Comparison of ENCODE assay signal across 16 mouse cellular contexts in genomic region chr17:80346591-80347125, GRCm38 (mm10). TPM values are rescaled to one million over a fixed set of nuclear protein-coding genes. Genes with fewer than 3 reads are reported as not detected.
DNase-seq lines count a peak whose midpoint lies in the region; ATAC-seq and TF ChIP-seq lines count a peak whose summit lies in the region.
"Had no signal": no experiment of that assay in that cellular context is flagged by ENCODE, and none has a peak within 500 bp of the region (broad histone marks: within the 10 kb centered on the region; RNA-seq: fewer than 3 reads in every experiment).

No protein-coding gene starts in this region.

- no peak for ATAC-seq in kidney, embryonic 15.5 days (replicated peaks; ENCODE audit: low FRiP score)
- ATAC-seq in embryonic facial prominence, embryonic 11.5 days (replicated peaks; ENCODE audit: insufficient number of reproducible peaks, low FRiP score, low TSS enrichment, low read depth), result no peak
- no peak for ATAC-seq in limb, embryonic 12.5 days (ENCODE audit: insufficient number of reproducible peaks, insufficient read depth, low FRiP score, low TSS enrichment, low read depth)
- ATAC-seq: liver, embryonic 12.5 days had no signal

- WGBS in kidney, embryonic 15.5 days, result 32% methylated on average over 11 of the region's 11 CpGs
- WGBS in embryonic facial prominence, embryonic 11.5 days, result 34% methylated on average over 11 of the region's 11 CpGs
- 72% methylated on average over 11 of the region's 11 CpGs for WGBS in limb, embryonic 12.5 days

- H3K4me3 ChIP-seq in kidney, embryonic 15.5 days (replicated peaks), result no peak overlapping the region
- no peak overlapping the region for H3K4me3 ChIP-seq in embryonic facial prominence, embryonic 11.5 days (ENCODE audit: low read depth, low read length)
- no peak overlapping the region for H3K4me3 ChIP-seq in limb, embryonic 12.5 days (replicated peaks)
- H3K4me3 ChIP-seq: liver, embryonic 12.5 days; megakaryocyte, embryonic 14.5 days had no signal

- no peak overlapping the region for H3K9ac ChIP-seq in kidney, embryonic 15.5 days
- H3K9ac ChIP-seq in embryonic facial prominence, embryonic 11.5 days (replicated peaks; ENCODE audit: low read length), result no peak overlapping the region
- no peak overlapping the region for H3K9ac ChIP-seq in limb, embryonic 12.5 days (replicated peaks)
- H3K9ac ChIP-seq: hindbrain, embryonic 14.5 days; liver, embryonic 12.5 days had no signal

- H3K27ac ChIP-seq in kidney, embryonic 15.5 days, result no peak overlapping the region
- no peak overlapping the region for H3K27ac ChIP-seq in embryonic facial prominence, embryonic 11.5 days (replicated peaks; ENCODE audit: low read depth, low read length)
- 0 out of 2 replicates have a peak overlapping the region, but pooled peaks have one; percentile 37 for H3K27ac ChIP-seq in limb, embryonic 12.5 days
- H3K27ac ChIP-seq: hindbrain, embryonic 14.5 days; kidney, postnatal 0 days; liver, embryonic 12.5 days had no signal

- TF ChIP-seq POLR2A in brain, embryonic 14.5 days (IDR thresholded peaks at IDR 0.05; ENCODE audit: borderline replicate concordance, extremely low read depth, insufficient read depth, insufficient read length, poor library complexity, severe bottlenecking), result no peak

- no peaks in the 10 kb centered on the region for H3K9me3 ChIP-seq in kidney, embryonic 15.5 days (replicated peaks)
- H3K9me3 ChIP-seq in embryonic facial prominence, embryonic 11.5 days (replicated peaks; ENCODE audit: control insufficient read depth, low read length), result no peaks in the 10 kb centered on the region
- H3K9me3 ChIP-seq in limb, embryonic 12.5 days, result 0 out of 2 replicates have a peak, but pooled peaks cover 3% of the 10 kb centered on the region
- H3K9me3 ChIP-seq: liver, embryonic 12.5 days had no signal

- H3K27me3 ChIP-seq in kidney, embryonic 15.5 days, result no peaks in the 10 kb centered on the region
- no peaks in the 10 kb centered on the region for H3K27me3 ChIP-seq in embryonic facial prominence, embryonic 11.5 days (ENCODE audit: control insufficient read depth, insufficient read depth, low read length)
- H3K27me3 ChIP-seq in limb, embryonic 12.5 days, result no peaks in the 10 kb centered on the region
- H3K27me3 ChIP-seq: liver, embryonic 12.5 days had no signal

- H3K4me1 ChIP-seq in kidney, embryonic 15.5 days, result 0 out of 2 replicates have a peak, but pooled peaks cover 5% of the 10 kb centered on the region
- no peaks in the 10 kb centered on the region for H3K4me1 ChIP-seq in embryonic facial prominence, embryonic 11.5 days (ENCODE audit: control insufficient read depth, insufficient read depth, low read length)
- no peaks in the 10 kb centered on the region; the same call in 1 of the 2 replicates for H3K4me1 ChIP-seq in limb, embryonic 12.5 days (replicated peaks)
- H3K4me1 ChIP-seq: liver, embryonic 12.5 days; megakaryocyte, embryonic 14.5 days had no signal

- no peak for TF ChIP-seq CTCF in brain, embryonic 14.5 days (IDR thresholded peaks at IDR 0.05; ENCODE audit: borderline replicate concordance, extremely low read depth, insufficient read depth, insufficient read length)

- peak; percentile 3 for DNase-seq in kidney, adult 11 months
- peak; percentile 3 for DNase-seq in brain, embryonic 14.5 days (ENCODE audit: low read depth)
- DNase-seq in embryonic facial prominence, embryonic 11.5 days (ENCODE audit: low spot score), result peak; percentile 4
- no peak for DNase-seq in ovary, postnatal 36 days (ENCODE audit: low spot score)
- no peak for DNase-seq in adrenal gland, adult (ENCODE audit: inconsistent age in 2 of 2, low spot score in 1 of 2)
- no peak for DNase-seq in urinary bladder, adult 18-20 months (ENCODE audit: low spot score in 2 of 2)
- DNase-seq: B cell, adult 2 months; cerebellum, adult 18-20 months; right cerebral cortex, postnatal 14 days; thymus, postnatal 36 days had no signal

- no peaks in the 10 kb centered on the region for H3K36me3 ChIP-seq in kidney, embryonic 15.5 days
- H3K36me3 ChIP-seq in embryonic facial prominence, embryonic 11.5 days (replicated peaks; ENCODE audit: control insufficient read depth, insufficient read depth, low read depth, low read length), result no peaks in the 10 kb centered on the region
- no peaks in the 10 kb centered on the region for H3K36me3 ChIP-seq in limb, embryonic 12.5 days
- H3K36me3 ChIP-seq: liver, embryonic 12.5 days had no signal

- no peak overlapping the region for H3K4me2 ChIP-seq in kidney, embryonic 15.5 days
- H3K4me2 ChIP-seq in embryonic facial prominence, embryonic 11.5 days (ENCODE audit: low read depth, low read length), result no peak overlapping the region
- no peak overlapping the region for H3K4me2 ChIP-seq in limb, embryonic 12.5 days
- H3K4me2 ChIP-seq: hindbrain, embryonic 14.5 days; liver, embryonic 12.5 days had no signal

RNA-seq across cellular contexts. Expression of gene Gm10190, which starts 26.7 kb away (rescaled TPM):
- 1.7 and 2.0 TPM in 2 replicates for polyA plus RNA-seq in kidney, embryonic 15.5 days (2015; fragmentation: Nextera tagmentation; extraction: Ambion mirVana)
- 0.93 and 2.3 TPM in 2 replicates for polyA plus RNA-seq in brain, embryonic 14.5 days (2012; rRNA removed)
- polyA plus RNA-seq in embryonic facial prominence, embryonic 11.5 days (2014; fragmentation: Nextera tagmentation; extraction: Ambion mirVana), result 1.6 and 2.2 TPM in 2 replicates
- 1.0 and 2.9 TPM in 2 replicates for polyA plus RNA-seq in limb, embryonic 12.5 days (2016; fragmentation: Nextera tagmentation; extraction: Ambion mirVana)

RNA-seq across cellular contexts. Expression of gene Arhgef33, which starts 39.5 kb away (rescaled TPM):
- polyA plus RNA-seq in kidney, embryonic 15.5 days (2015; fragmentation: Nextera tagmentation; extraction: Ambion mirVana), result 0.60 and 0.63 TPM in 2 replicates
- 1.9 and 3.1 TPM in 2 replicates for polyA plus RNA-seq in brain, embryonic 14.5 days (2012; rRNA removed)
- 0.72 and 1.1 TPM in 2 replicates for polyA plus RNA-seq in embryonic facial prominence, embryonic 11.5 days (2014; fragmentation: Nextera tagmentation; extraction: Ambion mirVana)
- polyA plus RNA-seq in limb, embryonic 12.5 days (2016; fragmentation: Nextera tagmentation; extraction: Ambion mirVana), result 0.58 and 2.1 TPM in 2 replicates

RNA-seq across cellular contexts. Expression of gene Dhx57, which starts 56.4 kb away (rescaled TPM):
- 15.0 and 16.6 TPM in 2 replicates for polyA plus RNA-seq in kidney, embryonic 15.5 days (2015; fragmentation: Nextera tagmentation; extraction: Ambion mirVana)
- 65.0 and 69.8 TPM in 2 replicates for polyA plus RNA-seq in brain, embryonic 14.5 days (2012; rRNA removed)
- 19.1 and 20.8 TPM in 2 replicates for polyA plus RNA-seq in embryonic facial prominence, embryonic 11.5 days (2014; fragmentation: Nextera tagmentation; extraction: Ambion mirVana)
- 27.0 and 28.5 TPM in 2 replicates for polyA plus RNA-seq in limb, embryonic 12.5 days (2016; fragmentation: Nextera tagmentation; extraction: Ambion mirVana)

RNA-seq across cellular contexts. Expression of gene Morn2, which starts 56.7 kb away (rescaled TPM):
- polyA plus RNA-seq in kidney, embryonic 15.5 days (2015; fragmentation: Nextera tagmentation; extraction: Ambion mirVana), result 34.6 and 35.7 TPM in 2 replicates
- polyA plus RNA-seq in brain, embryonic 14.5 days (2012; rRNA removed), result 16.0 and 25.6 TPM in 2 replicates
- 22.4 and 26.1 TPM in 2 replicates for polyA plus RNA-seq in embryonic facial prominence, embryonic 11.5 days (2014; fragmentation: Nextera tagmentation; extraction: Ambion mirVana)
- polyA plus RNA-seq in limb, embryonic 12.5 days (2016; fragmentation: Nextera tagmentation; extraction: Ambion mirVana), result 21.8 and 23.7 TPM in 2 replicates

Comparison
In these comparisons a context has a peak if more than half of its experiments do, and no peak if none do; other contexts are left out.
1. DNase-seq: peak in kidney, adult 11 months (single experiment), brain, embryonic 14.5 days (single experiment) and embryonic facial prominence, embryonic 11.5 days (single experiment); none in ovary, postnatal 36 days (single experiment), adrenal gland, adult (0 of 2) and urinary bladder, adult 18-20 months (0 of 2).